Mouse (Mus musculus): ENCODE measurements around the gene Hjurp.
A peak's percentile ranks its signal among the peaks of the same experiment; 100 is the strongest.

Hjurp gene

GRCm38 (mm10) chr1:88298686-88299528 is 21.5 kb upstream of the Hjurp start:
- DNase-seq (ENCODE audit: low spot score in 2 of 2): no peak

- DNase-seq (ENCODE audit: low spot score in 2 of 2): no peak
Observed at GRCm38 (mm10) chr1:88297480-88298258, 20.2 kb upstream of the Hjurp start.

- no peak for DNase-seq (ENCODE audit: low spot score in 2 of 2)
Observed at GRCm38 (mm10) chr1:88296171-88296920, 18.9 kb upstream of the Hjurp start.

- no peak for DNase-seq (ENCODE audit: low spot score in 2 of 2)
Observed at GRCm38 (mm10) chr1:88294650-88295049, 17.2 kb upstream of the Hjurp start.

- DNase-seq (ENCODE audit: low spot score in 2 of 2): no peak
Observed at GRCm38 (mm10) chr1:88292057-88292456, 14.6 kb upstream of the Hjurp start.

GRCm38 (mm10) chr1:88291409-88292005 is 14.1 kb upstream of the Hjurp start:
- no peak for DNase-seq (ENCODE audit: low spot score in 2 of 2)

GRCm38 (mm10) chr1:88290511-88290910 is 13.1 kb upstream of the Hjurp start:
- DNase-seq (ENCODE audit: low spot score in 2 of 2): no peak

- DNase-seq (ENCODE audit: low spot score in 2 of 2): peak in 1 of 2 experiments; percentile 45
Observed at GRCm38 (mm10) chr1:88289917-88290316, 12.5 kb upstream of the Hjurp start.

GRCm38 (mm10) chr1:88289152-88289551 is 11.7 kb upstream of the Hjurp start:
- DNase-seq (ENCODE audit: low spot score in 2 of 2): no peak

GRCm38 (mm10) chr1:88288789-88289127 is 11.3 kb upstream of the Hjurp start:
- no peak for DNase-seq (ENCODE audit: low spot score in 2 of 2)

GRCm38 (mm10) chr1:88288056-88288788 is 10.8 kb upstream of the Hjurp start:
- no peak for DNase-seq (ENCODE audit: low spot score in 2 of 2)

- DNase-seq (ENCODE audit: low spot score in 2 of 2): peak; percentile 48 to 77
Observed at GRCm38 (mm10) chr1:88287697-88287980, 10.2 kb upstream of the Hjurp start.

- DNase-seq (ENCODE audit: low spot score in 2 of 2): peak in 1 of 2 experiments; percentile 24
Observed at GRCm38 (mm10) chr1:88286887-88287696, 9.7 kb upstream of the Hjurp start.

GRCm38 (mm10) chr1:88286136-88286845 is 8.9 kb upstream of the Hjurp start:
- peak in 1 of 2 experiments; percentile 39 for DNase-seq (ENCODE audit: low spot score in 2 of 2)

- no peak for DNase-seq (ENCODE audit: low spot score in 2 of 2)
Observed at GRCm38 (mm10) chr1:88285652-88286051, 8.2 kb upstream of the Hjurp start.

- peak; percentile 29 to 52 for DNase-seq (ENCODE audit: low spot score in 2 of 2)
Observed at GRCm38 (mm10) chr1:88284946-88285320, 7.5 kb upstream of the Hjurp start.

GRCm38 (mm10) chr1:88284228-88284945 is 7.0 kb upstream of the Hjurp start:
- DNase-seq (ENCODE audit: low spot score in 2 of 2): no peak

GRCm38 (mm10) chr1:88283376-88284227 is 6.2 kb upstream of the Hjurp start:
- DNase-seq (ENCODE audit: low spot score in 2 of 2): peak in 1 of 2 experiments; percentile 28
